Mouse (Mus musculus): ENCODE measurements around the gene Skida1.

GRCm38 (mm10) chr2:18058146-18058708 is 9.4 kb upstream of the Skida1 start:
- TF ChIP-seq CTCF (IDR thresholded peaks at IDR 0.05; ENCODE audit: low read depth, low read length) (no peak), GATA2 (IDR thresholded peaks at IDR 0.05; ENCODE audit: borderline replicate concordance, low read depth, low read length) (no peak), GATA1 (IDR thresholded peaks at IDR 0.05; ENCODE audit: borderline replicate concordance, low read length) (no peak)

All from G1E (cell line).